Mouse (Mus musculus) bone marrow macrophage, adult 2 months (primary cell): Measurements from ENCODE around the gene Zfyve21.

Experiments
- CTCF ChIP-seq: IDR thresholded peaks from 2 replicates; pipeline ENCODE4 v1.5.1; 2012; ENCODE audit warnings: low read depth, mild to moderate bottlenecking, low read length, moderate library complexity
- POLR2A ChIP-seq: IDR thresholded peaks from 2 replicates; pipeline ENCODE4 v1.6.1; 2012; ENCODE audit warnings: mild to moderate bottlenecking, low read depth, low read length, borderline replicate concordance

DNA sequence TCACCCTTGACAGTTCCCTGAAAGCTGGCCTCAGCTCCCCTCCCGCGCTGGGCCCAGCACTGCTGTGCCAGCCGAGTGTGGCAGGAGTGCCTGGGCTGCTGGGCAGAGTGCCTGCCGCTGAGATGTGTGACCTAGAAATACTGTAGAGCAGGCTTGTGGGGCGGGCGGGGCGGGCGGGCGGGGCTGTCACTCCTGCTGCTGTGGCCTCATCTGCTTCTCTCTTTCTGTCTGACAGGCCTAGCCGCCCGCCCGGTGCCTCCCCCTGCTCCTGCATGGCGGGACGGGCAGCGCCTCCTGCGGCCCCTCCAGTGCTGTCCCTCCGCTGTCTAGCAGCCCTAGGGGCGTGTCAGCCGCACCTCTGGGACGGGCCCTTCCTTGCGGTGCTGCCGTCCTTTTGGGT is 19.9 kb upstream of the Zfyve21 start:
- TF ChIP-seq CTCF = no peak
- TF ChIP-seq POLR2A = no peak
